Mouse (Mus musculus) ovary, adult 2 months (tissue): ENCODE measurements around the gene Ergic3. TPM values are rescaled to one million over a fixed set of nuclear protein-coding genes. Genes with fewer than 3 reads are reported as not detected.

Experiments
- polyA plus RNA-seq: library from polyadenylated mRNA; depleted of rRNA; stranded (reverse); fragments of >200 nt; gene quantifications from 2 replicates; pipeline ENCODE4 v1.2.3, GENCODE M21; 2012; rRNA removed

Gene Ergic3
- polyA plus RNA-seq, result 340 and 531 TPM in 2 replicates

GRCm38 (mm10) chr2:156007888-156008532 is at the start of gene Ergic3, which contains the start of gene 6430550D23Rik:
Ergic3 (plus strand) TSS chr2:156008045.
6430550D23Rik (minus strand) TSS chr2:156007977.

GRCm38 (mm10) chr2:156052816-156053215 is 45.0 kb downstream of the Ergic3 start, which contains the start of gene Fer1l4:
Fer1l4 (minus strand) TSS chr2:156052947.

GRCm38 (mm10) chr2:156065099-156066041 is 57.5 kb downstream of the Ergic3 start, which contains the start of gene Spag4:
Spag4 (plus strand) TSS chr2:156065175.

Other genes starting within 250 kb of the Ergic3 start
- gene Mmp24, start 232.7 kb upstream of the Ergic3 start, polyA plus RNA-seq, result 0.24 and 0.25 TPM in 2 replicates
- gene BC029722, start 188.6 kb upstream of the Ergic3 start, polyA plus RNA-seq, result 73.4 and 100 TPM in 2 replicates
- 144 and 153 TPM in 2 replicates for gene Eif6, start 181.1 kb upstream of the Ergic3 start, polyA plus RNA-seq
- 0.03 TPM in 1 of 2 replicates, not detected in the other for gene Fam83c, start 173.2 kb upstream of the Ergic3 start, polyA plus RNA-seq
- gene Uqcc1, start 77.7 kb upstream of the Ergic3 start, polyA plus RNA-seq, result 16.7 and 23.2 TPM in 2 replicates
- gene Gm15557, start 67.3 kb upstream of the Ergic3 start, polyA plus RNA-seq, result not detected in 2 replicates
- gene Gdf5, start 62.7 kb upstream of the Ergic3 start, polyA plus RNA-seq, result 0.85 and 0.87 TPM in 2 replicates
- 12.7 and 14.5 TPM in 2 replicates for gene Cep250, start 51.6 kb upstream of the Ergic3 start, polyA plus RNA-seq
- 1.3 and 1.9 TPM in 2 replicates for gene 6430550D23Rik, start 68 bp upstream of the Ergic3 start, polyA plus RNA-seq
- 0.69 and 2.6 TPM in 2 replicates for gene Fer1l4, start 44.9 kb downstream of the Ergic3 start, polyA plus RNA-seq
- 3.5 and 4.3 TPM in 2 replicates for gene Spag4, start 57.1 kb downstream of the Ergic3 start, polyA plus RNA-seq
- gene Cpne1, start 103.9 kb downstream of the Ergic3 start, polyA plus RNA-seq, result 100 and 120 TPM in 2 replicates
- 7.3 and 30.1 TPM in 2 replicates for gene Rbm12, start 103.9 kb downstream of the Ergic3 start, polyA plus RNA-seq
- 0.69 and 1.3 TPM in 2 replicates for gene Gm28036, start 119.0 kb downstream of the Ergic3 start, polyA plus RNA-seq
- 334 and 385 TPM in 2 replicates for gene Romo1, start 136.0 kb downstream of the Ergic3 start, polyA plus RNA-seq
- gene Nfs1, start 136.1 kb downstream of the Ergic3 start, polyA plus RNA-seq, result 77.6 and 79.5 TPM in 2 replicates
- 64.9 and 70.8 TPM in 2 replicates for gene Rbm39, start 172.2 kb downstream of the Ergic3 start, polyA plus RNA-seq
- 29.2 and 32.2 TPM in 2 replicates for gene Phf20, start 188.4 kb downstream of the Ergic3 start, polyA plus RNA-seq